Mouse (Mus musculus) MEL-GATA-1-ER (cell line): ENCODE measurements around the gene Amdhd2.

Source experiments
- DNase-seq: peaks from one replicate; pipeline ENCODE4 v3.0.0-alpha.2; 2012; ENCODE audit warnings: low read depth; ENCODE audit errors: extremely low read depth

Gene Amdhd2

DNA sequence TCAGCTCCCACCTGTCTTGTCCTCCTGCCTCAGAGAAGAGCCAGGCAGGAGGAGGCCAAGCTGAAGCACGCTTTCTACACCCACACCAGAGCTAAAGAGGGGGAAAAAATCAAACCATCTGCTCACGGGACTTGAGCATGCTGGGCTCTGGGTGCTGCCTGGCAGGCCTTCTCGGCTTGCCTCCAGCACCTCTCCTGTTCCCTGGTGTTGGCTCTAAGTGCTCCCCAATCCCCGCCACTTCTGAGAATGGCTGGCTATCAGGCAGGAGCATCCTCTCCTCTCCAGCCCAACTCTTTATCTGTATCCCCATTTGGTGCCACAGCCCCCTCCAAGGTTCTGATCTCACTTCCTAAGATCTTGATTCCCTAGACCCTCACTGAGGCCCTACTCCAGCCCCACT, 35.7 kb upstream of the Amdhd2 start:
- peak; percentile 81 for DNase-seq

DNA sequence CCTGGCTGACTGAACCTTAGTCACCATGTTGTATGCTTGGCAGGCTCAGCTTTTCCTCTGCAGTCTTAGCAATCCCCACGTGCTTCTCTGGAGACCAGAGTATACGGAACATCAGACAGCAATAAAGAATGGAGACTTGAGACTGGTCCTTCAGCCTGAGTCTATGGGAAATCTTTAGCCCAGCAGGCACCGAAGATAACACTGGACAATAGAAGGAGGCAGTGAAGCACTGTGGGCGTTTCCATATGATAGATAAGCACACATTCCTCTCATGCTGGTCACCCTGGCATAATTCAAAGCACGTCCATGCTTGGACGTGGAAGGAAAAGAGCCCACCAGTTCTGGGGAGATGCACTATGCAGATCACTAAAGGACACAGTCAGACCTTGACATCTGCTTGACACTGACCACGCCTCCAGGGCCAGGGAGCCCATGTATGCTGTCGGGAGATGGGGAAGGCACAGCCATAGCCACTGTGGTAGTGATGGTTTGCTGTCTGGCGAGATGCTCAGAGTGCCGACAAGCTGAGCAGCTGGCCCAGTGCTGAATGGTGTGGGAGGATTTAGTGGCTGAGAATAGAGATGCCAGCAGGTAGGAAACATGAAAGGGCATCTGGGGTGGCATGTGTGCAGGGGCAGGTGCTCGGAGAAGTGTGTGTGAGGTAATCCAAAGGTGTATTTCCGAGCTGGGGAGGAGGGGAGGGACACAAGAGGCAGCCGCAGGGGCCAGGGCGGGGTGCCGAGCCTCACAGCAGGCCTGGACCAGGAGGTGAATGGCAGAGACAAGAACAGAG, 33.7 kb upstream of the Amdhd2 start:
- DNase-seq: no peak

DNA sequence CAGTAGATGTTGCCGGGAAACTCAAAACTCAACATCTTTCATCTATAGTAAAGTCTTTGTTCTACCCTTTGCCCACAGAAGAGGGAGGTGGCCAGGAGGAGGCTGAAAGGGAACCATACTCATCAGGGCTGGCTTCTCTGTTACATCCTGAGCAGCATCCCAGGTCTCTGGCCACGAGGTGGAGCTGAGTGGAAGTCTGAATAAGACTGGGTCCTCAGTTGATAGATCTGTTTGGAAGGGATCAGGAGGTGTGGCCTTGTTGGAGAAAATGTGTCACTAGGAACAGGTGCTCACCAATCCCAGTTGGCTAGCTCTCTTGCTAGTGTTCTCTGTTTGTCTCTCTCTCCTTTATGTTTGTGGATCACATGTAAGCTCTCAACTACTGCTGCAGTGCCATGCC, 31.8 kb upstream of the Amdhd2 start:
- no peak for DNase-seq

DNA sequence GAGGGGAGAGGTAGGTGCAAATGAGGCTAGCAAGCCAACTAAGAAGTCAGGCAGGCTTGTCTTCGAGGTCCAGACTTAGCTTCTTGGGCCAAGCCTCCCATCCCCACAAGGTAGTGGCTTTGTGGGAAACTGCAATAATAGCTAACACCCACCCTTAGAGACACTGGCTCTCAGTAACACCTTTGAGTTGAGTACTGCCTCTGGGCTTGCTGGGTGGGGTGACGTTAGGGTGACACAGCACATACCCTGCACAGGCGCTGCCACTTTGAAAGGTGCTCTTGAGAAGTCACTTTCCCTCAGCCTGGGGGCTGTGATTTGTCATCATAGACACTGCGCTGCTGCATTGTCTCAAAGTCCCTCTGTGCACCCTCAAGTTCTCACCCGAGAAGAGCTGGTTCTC, 30.2 kb upstream of the Amdhd2 start:
- DNase-seq: no peak

DNA sequence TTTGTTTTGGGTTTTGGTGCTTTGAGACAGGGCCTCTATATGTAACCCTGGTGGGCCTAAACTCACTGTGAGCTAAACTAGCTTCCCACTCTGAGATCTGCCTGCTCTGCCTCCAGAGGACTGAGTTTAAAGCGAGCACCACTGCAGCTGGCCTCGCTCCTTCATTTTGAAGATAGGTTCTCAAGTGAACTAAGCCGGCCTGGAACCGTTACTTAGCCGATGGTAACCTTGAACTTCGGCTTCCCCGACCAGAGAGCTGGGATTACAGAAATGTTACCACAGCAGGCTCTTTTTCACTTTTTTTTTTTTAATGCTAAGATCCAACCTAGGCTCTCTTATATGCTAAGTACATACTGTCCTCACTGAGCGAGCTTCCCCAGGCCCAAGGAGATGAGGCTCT, 29.7 kb upstream of the Amdhd2 start:
- DNase-seq: no peak

DNA sequence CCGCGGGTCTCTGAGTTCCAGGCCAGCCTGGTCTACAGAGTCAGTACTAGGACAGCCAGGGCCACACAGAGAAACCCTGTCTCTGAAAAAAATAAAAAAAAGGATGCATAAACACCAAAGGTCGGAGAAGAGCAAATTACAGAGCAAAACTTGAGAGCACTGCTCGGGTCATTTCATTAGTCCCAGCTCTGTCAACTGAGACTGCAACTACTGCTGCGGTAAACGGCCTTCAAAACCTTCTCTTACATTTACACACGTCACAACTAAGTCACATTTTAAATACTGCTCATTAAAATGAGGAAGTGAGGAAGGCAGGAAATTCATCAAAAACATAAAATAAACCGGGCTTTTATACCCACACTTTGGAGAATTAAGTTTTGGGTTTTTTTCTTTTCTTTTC, 29.3 kb upstream of the Amdhd2 start:
- no peak for DNase-seq

DNA sequence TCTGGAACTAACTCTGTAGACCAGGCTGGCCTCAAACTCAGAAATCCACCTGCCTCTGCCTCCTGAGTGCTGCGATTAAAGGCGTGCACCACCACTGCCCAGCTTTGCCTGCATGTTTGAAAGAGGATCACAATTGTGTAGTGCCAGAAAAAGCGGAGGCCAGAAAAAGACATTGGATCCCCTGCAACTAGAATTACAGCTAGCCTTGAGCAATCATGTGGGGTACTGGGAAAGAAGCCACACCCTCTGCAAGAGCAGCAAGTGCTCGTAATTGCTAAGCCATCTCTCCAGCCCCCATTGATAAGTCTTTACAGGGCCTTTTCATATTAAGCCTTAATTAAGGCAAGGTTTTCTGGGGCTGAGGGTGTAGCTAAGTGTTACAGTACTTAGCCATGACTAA, 27.9 kb upstream of the Amdhd2 start:
- DNase-seq: no peak

DNA sequence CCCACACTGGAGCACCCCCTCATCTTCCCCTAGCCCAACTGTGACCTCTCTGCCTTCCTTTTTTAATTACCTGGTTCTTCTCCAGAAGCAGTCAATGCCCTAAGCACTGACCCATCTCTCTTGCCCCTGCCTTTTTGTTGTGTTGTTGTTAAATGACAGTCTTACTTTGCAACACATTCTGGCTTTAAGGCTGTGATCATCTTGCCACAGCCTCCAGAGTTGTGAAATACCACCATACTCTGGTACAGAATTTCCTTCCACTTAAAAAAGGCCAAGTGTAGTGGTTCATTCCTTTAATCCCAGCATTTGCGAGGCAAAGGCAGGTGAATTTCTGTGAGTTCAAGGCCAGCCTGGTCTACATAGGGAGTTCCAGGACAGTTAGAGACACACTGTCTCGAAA, 27.4 kb upstream of the Amdhd2 start:
- no peak for DNase-seq

DNA sequence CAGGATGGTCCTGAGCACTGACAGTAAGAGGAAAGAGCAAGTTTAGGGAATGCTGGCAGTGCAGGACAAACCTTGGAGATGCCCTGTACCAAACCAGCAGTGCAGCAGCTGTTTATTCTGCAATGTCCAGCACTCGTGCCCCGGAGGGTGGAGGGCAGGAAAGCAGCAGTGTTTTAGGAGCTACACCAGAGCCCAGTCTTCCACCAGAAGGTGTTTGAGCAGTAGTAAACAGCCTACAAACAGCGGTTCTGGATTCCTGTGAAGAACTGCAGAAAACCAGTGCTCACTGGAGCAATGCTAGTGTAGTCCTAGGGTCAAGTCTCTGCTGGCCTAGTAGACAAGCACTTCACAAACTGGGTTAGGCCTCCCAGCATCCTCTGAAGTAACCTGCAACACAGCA, 10.7 kb upstream of the Amdhd2 start:
- DNase-seq: no peak

DNA sequence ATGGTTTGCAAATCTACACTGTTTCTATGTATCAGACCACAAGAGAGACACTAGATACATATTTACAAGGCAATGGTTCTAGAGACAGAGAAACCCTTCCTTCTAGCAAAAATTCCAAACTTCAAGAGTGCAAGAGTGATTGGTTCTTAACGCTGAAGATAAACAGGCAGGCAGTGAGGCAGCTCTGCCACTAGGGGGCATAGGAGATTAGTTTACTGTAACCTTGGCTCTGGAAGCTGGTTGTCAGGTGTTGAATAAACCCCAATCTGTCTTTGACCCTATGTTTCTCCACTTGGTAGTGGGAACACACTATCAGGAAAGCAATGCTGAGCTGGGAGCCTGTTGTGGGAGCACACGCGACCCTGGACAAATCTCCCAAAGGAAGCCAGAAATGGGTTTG, 9.9 kb upstream of the Amdhd2 start:
- peak; percentile 57 for DNase-seq

DNA sequence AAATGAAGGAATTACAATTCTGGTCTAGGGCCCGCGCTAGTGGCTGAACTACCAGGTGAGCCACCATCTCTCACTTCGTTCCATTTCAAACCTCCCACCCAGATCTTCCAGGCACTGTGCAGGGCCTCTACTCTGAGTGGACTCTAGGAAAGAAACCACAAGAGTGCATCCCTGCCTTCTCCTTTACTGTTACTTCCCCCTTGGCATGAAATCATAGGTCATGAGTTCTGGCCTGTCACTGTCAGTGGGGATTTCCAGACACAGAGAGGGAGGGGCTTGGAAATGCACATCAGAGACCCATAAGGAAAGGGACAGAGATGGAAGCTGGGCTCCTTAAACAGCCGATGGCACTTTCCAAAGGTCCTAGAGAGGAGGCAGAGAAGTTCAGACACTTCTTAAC, 8.2 kb upstream of the Amdhd2 start:
- no peak for DNase-seq

DNA sequence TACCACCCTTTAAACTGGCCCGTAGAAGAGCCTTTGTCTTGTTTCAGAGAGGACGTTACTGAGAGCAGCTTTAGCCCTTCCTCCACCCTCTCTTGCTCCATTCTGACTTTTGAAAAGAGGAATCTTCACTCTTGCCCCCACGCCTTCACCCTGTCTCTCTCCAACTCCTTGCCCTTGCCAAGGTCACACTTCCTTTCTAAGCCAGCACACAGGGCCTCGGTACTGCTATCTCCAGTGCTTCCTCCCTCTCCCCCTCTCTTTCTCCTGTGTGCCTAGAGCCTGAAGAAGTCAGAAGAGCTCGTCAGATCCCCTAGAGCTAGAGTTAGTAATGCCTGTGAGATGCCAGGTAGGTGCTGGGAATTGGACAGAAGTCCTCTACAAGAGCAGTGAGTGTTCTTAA, 7.2 kb upstream of the Amdhd2 start:
- DNase-seq: peak; percentile 29

DNA sequence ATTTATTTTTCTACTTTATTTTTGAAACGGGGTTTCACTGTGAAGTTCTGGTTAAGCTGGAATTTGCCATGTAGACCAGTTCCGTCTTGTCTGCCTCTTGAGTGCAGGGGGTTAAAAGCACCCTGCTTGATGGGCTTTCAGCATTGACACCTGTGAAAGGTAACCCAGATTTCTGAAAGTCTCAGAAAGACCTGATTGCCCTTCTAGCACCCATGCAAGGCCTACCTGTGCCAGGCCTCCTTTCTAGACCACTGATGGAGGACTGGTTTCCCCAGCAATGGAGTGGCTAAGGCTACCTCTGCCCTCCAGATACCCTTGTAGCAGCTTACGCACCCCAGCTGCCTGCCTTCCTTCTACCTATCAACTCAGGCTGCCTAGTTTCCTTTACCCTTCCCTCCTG, 6.6 kb upstream of the Amdhd2 start:
- no peak for DNase-seq

DNA sequence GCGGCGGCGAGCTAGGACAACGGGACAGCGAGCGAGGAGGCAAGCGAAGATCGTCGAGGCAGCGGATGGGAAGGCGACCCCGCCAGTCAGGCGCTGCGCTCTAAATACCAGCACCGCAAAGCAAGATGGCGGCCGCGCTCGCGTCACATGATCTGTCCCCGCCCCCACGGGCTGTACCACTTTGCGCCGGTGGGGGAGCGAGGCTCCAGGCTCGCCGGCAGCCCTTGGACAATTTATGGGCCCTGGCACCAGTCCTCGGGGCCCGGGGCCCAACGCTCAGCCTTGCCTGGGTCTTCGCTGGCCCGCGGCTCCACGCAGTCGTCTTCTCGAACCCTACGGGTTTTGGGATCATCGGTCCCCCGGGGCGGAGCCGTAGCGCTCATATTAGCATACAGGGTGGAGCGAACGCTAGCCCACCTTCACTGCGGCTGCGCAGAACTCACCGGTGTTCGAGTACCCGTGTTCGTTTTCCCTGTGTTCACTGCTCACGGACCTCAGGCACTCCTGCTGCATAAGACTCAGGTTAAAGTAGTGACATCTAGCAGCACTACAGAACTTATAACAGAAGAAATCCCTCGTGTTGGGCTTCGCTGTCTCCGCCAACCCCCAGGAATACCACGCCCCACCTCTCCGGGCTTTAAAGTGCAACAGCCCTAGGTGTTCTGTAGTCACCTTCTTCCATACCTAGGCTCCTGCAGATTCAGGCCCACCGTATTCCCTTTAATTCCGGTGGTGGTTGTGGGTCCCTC, 5.9 kb upstream of the Amdhd2 start, which contains the start of gene Atp6v0c:
Gene Atp6v0c, minus strand, starts transcription at position 386 of the 749 bp plus-strand sequence.
- peak; percentile 85 for DNase-seq

DNA sequence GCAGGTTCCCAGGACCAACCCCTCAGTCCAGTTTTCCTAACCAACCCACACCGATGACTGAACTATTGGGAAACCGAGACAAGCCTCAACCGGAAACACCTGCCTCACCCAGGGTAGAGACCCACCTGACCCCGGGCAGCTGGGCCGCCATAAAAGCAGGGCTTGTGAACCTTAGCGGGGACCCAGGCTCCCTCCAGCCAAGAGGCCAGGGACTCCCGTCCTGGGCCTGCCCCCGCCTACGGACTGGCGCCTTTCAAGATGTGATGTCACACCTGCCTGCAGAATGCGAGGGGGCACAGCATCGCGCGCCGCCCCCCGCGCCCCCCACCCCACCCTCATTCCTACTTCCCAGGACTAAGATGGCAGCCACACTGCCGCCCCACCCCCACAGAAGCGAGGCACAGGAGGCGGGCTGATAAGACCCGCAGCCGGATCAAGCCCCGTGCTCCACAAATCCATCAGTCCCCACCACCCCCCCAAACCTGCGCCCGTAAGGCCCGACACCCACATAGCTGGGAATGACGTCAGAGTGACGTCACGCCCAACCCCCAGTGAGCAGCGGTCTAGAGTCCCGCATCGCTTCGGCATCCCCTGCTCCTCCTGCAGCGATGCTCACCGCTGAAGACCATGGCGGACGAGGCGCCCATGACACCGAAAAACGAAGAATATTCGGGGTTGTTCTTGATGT, 5.2 kb upstream of the Amdhd2 start:
- peak; percentile 53 for DNase-seq

DNA sequence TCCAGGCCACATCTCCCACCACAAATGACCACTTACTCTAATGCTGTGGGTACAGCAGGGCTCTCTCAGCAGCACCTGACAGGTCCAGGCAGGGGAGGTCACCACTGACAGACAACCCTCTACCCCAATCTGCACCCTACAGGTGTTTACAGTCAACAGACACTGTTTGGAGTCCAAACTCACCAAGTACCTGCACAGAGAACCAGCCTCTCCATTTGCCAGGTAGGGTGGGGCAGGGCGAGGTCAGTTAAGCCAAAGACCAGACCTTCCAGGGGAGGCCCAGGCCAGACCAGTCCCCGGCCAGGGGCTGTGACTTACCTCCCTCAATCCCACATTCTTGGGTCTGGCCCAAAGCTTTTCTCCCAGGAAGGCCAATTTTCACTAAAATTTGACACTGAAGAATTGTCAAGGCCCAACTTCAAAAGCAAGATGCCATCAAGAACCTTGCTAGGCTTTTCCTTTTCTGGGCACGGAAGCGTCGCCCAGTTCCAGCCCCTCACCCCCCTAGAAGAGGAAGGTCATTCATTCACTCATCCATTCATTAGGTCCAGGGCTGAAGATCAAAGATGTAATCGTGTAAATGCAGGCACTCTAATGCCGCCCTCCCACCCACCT, 4.4 kb upstream of the Amdhd2 start:
- no peak for DNase-seq

DNA sequence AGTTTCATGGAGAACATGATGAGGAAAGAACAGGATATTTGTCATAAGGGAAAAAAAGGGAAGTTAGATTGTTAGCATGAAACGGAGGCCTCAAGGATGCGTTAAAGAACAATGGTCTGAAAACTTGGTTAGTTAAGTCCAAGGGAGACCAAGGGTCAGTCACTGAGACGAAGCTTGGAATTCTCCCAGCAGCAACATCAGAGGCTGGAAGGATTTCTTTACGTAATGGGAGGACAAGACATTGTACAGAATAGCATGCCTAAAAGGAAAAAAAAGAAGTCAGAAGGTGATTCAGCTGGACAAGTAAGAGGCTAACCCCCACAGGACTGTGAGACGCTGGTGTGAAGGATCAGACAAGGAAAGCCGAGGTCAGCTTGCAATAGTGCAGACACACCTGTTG, 3.6 kb upstream of the Amdhd2 start:
- peak; percentile 30 for DNase-seq

DNA sequence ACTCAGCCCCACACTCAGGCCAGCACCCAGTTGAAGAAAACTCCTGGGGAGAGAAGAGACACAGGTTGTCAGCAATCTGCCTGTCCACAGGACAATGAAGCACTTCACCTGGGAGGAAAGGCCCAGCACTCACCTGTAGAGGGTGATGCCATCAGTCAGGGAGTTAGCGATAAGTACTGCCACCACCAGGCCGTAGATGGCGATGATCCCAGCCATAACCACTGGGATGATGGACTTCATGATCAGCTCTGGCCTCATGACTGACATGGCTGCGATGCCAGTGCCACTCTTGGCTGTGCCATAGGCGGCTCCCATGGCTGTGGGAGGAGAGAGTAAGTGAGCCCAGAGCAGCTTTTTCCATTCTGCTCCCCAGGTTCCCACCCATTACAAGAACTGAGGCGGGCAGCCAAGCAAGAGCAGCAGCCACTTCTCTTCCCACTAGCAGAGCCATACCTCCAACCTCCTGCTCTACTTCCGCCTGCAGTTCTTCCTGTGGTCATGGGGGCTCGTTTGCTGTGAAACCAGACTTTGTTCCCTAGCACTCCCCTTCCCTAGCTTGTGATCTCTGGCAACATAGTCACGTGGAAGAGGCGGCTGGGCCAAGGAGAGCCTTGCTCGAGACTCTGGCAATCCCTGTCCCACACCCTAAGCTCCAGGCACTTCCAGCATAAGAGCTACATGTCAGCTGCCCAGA, 1.1 kb upstream of the Amdhd2 start:
- no peak for DNase-seq

DNA sequence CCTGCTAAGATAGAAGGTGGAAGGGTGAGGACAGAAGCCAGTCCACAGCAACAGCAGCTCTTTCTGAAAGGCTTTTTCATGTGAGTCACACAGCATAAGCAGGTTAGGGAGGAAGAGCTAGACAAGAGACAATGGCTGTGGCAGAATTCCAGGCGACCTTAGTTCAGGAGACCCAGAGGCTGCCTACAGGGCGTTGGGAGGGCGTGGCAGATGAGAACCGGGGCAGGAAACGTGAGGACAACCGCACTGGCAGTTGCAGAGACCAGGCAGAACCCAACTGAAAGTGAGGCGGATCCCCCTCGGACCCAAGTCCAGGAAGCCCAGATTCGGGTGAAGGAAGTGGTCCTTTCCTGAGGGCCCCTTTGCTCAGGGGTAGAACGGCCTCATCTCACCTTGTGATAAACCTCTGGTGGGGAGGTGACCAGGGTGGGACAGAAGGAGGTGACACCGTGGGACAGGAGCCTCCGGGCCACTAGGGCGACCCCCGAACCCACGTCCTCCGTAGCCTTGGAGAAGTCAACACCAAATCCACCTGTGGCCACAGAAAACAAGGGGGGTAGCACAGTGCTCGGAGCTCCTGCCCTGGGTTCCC, 886 bp downstream of the Amdhd2 start:
- DNase-seq: peak; percentile 17

DNA sequence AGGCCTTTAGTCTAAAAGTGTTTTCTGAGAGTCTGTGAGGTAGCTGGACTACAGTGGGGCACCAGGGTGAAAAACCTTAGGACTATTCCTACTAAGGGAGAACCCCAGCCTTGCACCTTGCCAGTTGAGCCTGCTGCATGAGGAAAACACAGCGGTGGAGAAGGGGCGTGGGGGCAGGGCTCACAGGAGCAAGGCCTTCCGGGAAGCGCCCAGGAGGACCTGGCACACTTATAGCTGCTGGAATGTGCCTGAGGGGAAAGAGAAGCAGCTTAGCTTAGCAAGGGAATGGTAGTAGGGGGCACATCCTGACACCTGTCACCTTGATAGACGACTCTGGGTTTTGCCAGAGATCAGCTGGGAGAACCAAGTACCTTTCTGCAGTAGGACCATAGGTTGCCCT, 2.1 kb downstream of the Amdhd2 start:
- no peak for DNase-seq

DNA sequence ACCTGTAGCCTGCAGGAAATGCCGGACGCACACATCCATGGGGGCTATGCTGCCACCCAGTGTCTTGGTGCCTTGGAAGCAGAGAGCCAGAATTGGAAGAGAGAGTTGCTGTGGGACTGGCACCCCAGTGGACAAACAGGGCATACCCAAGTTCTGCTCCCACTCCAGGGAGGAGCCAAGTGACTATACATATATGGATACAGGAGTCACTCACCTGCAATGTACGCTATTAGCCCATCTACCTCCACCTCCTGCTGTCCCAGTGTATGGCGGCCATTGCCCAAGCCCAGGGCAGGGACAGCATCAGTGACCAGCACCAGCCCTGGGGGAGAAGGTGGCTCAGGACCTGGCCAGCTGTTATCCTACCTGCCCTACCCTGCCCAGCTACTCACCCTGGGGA, 6.0 kb downstream of the Amdhd2 start:
- DNase-seq: no peak
